Mouse (Mus musculus) embryonic fibroblast, embryonic 13.5 days (primary cell): ENCODE data around the gene Catsperz.

Experiments used
- CTCF ChIP-seq: IDR thresholded peaks from 2 replicates; pipeline ENCODE4 v1.5.1; 2011; ENCODE audit warnings: mild to moderate bottlenecking, control low read depth, low read length, moderate library complexity, borderline replicate concordance; ENCODE audit not compliant: insufficient read depth
- POLR2A ChIP-seq: IDR thresholded peaks from 2 replicates; pipeline ENCODE4 v1.6.1; 2011; ENCODE audit warnings: low read depth, mild to moderate bottlenecking, control low read depth, low read length, moderate library complexity

GRCm38 (mm10) chr19:6913991-6914390, 11.2 kb downstream of the Catsperz start:
- no peak for TF ChIP-seq CTCF
- no peak for TF ChIP-seq POLR2A
